Mouse (Mus musculus) kidney, adult 2 months (tissue): ENCODE results near the gene Slx1b. TPM values are rescaled to one million over a fixed set of nuclear protein-coding genes. Genes with fewer than 3 reads are reported as not detected.
A peak's percentile ranks its signal among the peaks of the same experiment; 100 is the strongest.

ENCODE experiments used
- DNase-seq: peaks from one replicate; pipeline ENCODE4 v3.0.0; 2021
- H3K27ac ChIP-seq: fragments of 200-500 bp; 2 replicates; pipeline ENCODE4 v1.5.1; 2012; ENCODE audit warnings: low read depth, low read length, control low read depth, inconsistent platforms; ENCODE audit not compliant: insufficient read depth
- H3K27me3 ChIP-seq: fragments of 200-500 bp; replicated peaks from 2 replicates; pipeline ENCODE4 v1.6.1; 2012; ENCODE audit warnings: mild to moderate bottlenecking, moderate library complexity, low read length, inconsistent platforms; ENCODE audit not compliant: control insufficient read depth, insufficient read depth
- H3K36me3 ChIP-seq: fragments of 200-500 bp; 2 replicates; pipeline ENCODE4 v1.6.1; 2012; ENCODE audit warnings: mild to moderate bottlenecking, moderate library complexity, low read length, inconsistent platforms; ENCODE audit not compliant: control insufficient read depth, insufficient read depth
- H3K4me1 ChIP-seq: fragments of 200-500 bp; 2 replicates; pipeline ENCODE4 v1.6.1; 2011; ENCODE audit warnings: low read length; ENCODE audit not compliant: control insufficient read depth, insufficient read depth
- H3K4me3 ChIP-seq: fragments of 200-500 bp; 2 replicates; pipeline ENCODE4 v1.5.1; 2011; ENCODE audit warnings: mild to moderate bottlenecking, low read depth, low read length, control low read depth; ENCODE audit not compliant: insufficient read depth
- CTCF ChIP-seq: fragments of 200-500 bp; conservative IDR thresholded peaks from 2 replicates; pipeline ENCODE4 v1.5.1; 2011; ENCODE audit warnings: low read depth, mild to moderate bottlenecking, control low read depth, low read length, moderate library complexity, mixed read lengths; ENCODE audit not compliant: insufficient read depth, insufficient read length
- POLR2A ChIP-seq: fragments of 200-500 bp; IDR thresholded peaks from one replicate; pipeline ENCODE4 v1.6.1; 2011; ENCODE audit warnings: low read depth, low read length, control low read depth
- WGBS: fragments of 180-500 bp; shearing (Covaris S2); methylation state at CpG from one replicate; pipeline ENCODE4 v1.1.7; 2018; 5-methylcytosine and 5-hydroxymethylcytosine counted together
- polyA plus RNA-seq: library from polyadenylated mRNA; depleted of rRNA; stranded (reverse); fragments of >200 nt; gene quantifications from 2 replicates; pipeline ENCODE4 v1.2.3, GENCODE M21; 2012

Gene Slx1b
- polyA plus RNA-seq, 1 experiment: 13.1 TPM

DNA sequence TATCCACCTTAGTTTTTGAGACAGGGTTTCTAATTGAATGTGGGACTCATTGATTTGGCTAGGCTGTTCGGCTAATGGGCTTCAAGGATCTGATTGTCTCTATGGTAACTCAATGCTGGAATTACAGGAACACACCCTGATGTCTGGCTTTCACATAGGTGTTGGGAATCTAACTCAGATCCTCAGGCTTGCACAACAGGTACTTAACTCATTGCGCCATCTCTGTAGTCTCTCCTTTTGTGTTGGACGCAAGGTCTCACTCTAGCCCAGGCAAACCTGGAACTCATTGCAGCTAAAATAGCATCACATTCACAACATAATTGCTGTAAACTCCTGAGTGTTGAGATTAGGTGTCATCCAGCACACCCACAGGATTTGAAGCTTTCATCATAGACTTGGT lies 25.4 kb downstream of the Slx1b start:
- no peaks in the 10 kb centered on the region for H3K27me3 ChIP-seq

GRCm38 (mm10) chr7:126668452-126668851 lies 27.1 kb downstream of the Slx1b start:
- H3K36me3 ChIP-seq: peaks cover 4% of the 10 kb centered on the region
- TF ChIP-seq POLR2A (no peak), CTCF (no peak)
- 78% methylated on average over 5 of the region's 5 CpGs for WGBS
- no peak for DNase-seq
- no peaks in the 10 kb centered on the region for H3K27me3 ChIP-seq
- no peak overlapping the region for H3K4me3 ChIP-seq
- no peak overlapping the region for H3K27ac ChIP-seq
- no peaks in the 10 kb centered on the region for H3K4me1 ChIP-seq

More for the DNA sequence above, 25.4 kb downstream of the Slx1b start:
- Histone ChIP-seq H3K4me1 (peaks cover under 1% of the 10 kb centered on the region; the same call in 1 of the 2 replicates), H3K4me3 (no peak overlapping the region), H3K36me3 (peaks cover 4% of the 10 kb centered on the region), H3K27ac (no peak overlapping the region)
- DNase-seq: no peak
- TF ChIP-seq POLR2A: no peak
- TF ChIP-seq CTCF: no peak
- WGBS: 97% methylated on average over 3 of the region's 3 CpGs

DNA sequence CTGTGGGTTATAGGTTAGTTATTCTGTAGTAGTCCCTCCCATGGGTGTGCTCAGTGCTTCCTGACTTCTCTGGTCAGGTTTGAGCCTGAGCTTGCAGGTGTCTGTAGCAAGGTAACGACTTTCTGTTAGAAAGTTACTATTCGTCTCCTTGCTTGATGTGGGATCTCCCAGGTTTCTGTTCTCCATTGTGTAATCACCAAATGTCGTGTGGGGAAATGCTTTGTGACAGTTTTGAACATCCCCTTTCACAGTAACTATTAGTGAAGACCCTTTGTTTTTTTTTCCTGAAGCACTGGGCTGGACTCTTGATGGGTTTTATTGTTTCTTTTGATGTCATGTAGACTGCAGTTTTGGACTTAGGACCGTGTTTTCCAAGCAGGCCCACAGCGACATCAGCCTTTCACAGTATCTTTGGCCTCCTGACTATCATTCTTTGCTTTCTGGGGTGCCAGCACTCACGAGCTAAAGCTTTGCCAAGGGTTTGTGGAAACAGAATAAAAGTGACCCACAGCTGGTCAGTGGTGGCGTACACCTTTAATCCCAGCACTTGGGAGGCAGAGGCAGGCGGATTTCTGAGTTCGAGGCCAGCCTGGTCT lies 28.0 kb downstream of the Slx1b start:
- peaks cover under 1% of the 10 kb centered on the region for H3K36me3 ChIP-seq
- H3K27me3 ChIP-seq: no peaks in the 10 kb centered on the region
- no peak for DNase-seq
- TF ChIP-seq CTCF (no peak), POLR2A (no peak)
- 80% methylated on average over 9 of the region's 9 CpGs for WGBS
- no peak overlapping the region for H3K27ac ChIP-seq
- H3K4me3 ChIP-seq: no peak overlapping the region
- no peaks in the 10 kb centered on the region for H3K4me1 ChIP-seq

- Histone ChIP-seq H3K4me1 (no peaks in the 10 kb centered on the region), H3K27ac (no peak overlapping the region), H3K4me3 (no peak overlapping the region), H3K36me3 (no peaks in the 10 kb centered on the region; the same call in none of the 2 replicates), H3K27me3 (no peaks in the 10 kb centered on the region)
- whole genome bisulfite sequencing: 90% methylated on average over 3 of the region's 3 CpGs
- peak; percentile 57 for DNase-seq
- no peak for TF ChIP-seq POLR2A
- no peak for TF ChIP-seq CTCF
Measured at GRCm38 (mm10) chr7:126665269-126665668, 30.3 kb downstream of the Slx1b start.

DNA sequence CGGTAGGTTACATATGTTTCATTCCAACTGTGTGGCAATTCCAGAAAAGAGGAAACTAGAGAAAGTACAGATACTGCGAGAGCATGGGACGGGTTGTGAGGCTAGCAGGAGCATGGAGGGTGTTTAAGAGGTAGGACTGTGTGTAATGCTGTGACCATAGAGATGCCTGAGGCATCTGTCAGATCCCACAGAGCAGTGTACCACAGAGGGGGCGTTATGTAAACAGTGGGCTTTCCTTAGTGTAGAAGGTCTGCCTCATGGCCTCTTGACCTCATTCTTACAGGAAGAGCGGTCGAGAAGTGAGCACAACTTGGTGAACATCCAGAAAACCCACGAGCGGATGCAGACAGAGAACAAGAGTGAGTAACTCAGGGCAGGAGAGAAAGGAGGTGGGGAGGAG lies 31.9 kb downstream of the Slx1b start:
- no peaks in the 10 kb centered on the region for H3K27me3 ChIP-seq
- no peaks in the 10 kb centered on the region; the same call in none of the 2 replicates for H3K36me3 ChIP-seq
- no peak for DNase-seq
- no peak overlapping the region for H3K27ac ChIP-seq
- TF ChIP-seq CTCF: no peak
- 69% methylated on average over 8 of the region's 8 CpGs for WGBS
- no peaks in the 10 kb centered on the region for H3K4me1 ChIP-seq
- H3K4me3 ChIP-seq: no peak overlapping the region

DNA sequence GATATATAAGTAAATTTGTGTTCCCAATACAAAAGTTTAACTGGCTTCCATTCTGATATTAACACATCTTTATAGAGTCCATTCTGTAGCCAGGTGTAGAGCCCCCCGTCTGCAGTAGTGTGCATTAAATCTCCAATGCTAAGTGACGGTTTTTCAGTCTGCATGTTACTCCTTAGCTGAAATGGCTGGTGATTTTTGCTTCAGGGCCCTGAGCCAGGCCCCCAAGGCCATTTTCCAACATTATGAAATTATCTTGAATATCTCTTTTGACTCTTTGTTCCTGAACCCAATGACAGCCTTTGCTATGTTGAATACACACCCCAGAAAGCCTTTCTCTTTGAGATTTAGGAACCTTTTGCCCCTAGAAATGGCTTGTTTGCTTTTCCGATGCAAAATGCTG lies 35.8 kb downstream of the Slx1b start:
- Histone ChIP-seq H3K27ac (no peak overlapping the region), H3K4me3 (no peak overlapping the region), H3K27me3 (no peaks in the 10 kb centered on the region), H3K36me3 (no peaks in the 10 kb centered on the region; the same call in none of the 2 replicates), H3K4me1 (peaks cover 1% of the 10 kb centered on the region; the same call in 1 of the 2 replicates)
- no peak for DNase-seq
- TF ChIP-seq CTCF: no peak
- TF ChIP-seq POLR2A: no peak
- WGBS: 91% methylated on average over 3 of the region's 3 CpGs

- WGBS: 90% methylated on average over 1 of the region's 1 CpGs
- no peak for DNase-seq
- Histone ChIP-seq H3K36me3 (no peaks in the 10 kb centered on the region; the same call in 1 of the 2 replicates), H3K27ac (no peak overlapping the region), H3K4me3 (no peak overlapping the region), H3K4me1 (peaks cover 2% of the 10 kb centered on the region; the same call in 1 of the 2 replicates), H3K27me3 (no peaks in the 10 kb centered on the region)
- TF ChIP-seq CTCF (no peak), POLR2A (no peak)
Measured at GRCm38 (mm10) chr7:126657522-126657921, 38.1 kb downstream of the Slx1b start.
